Mouse (Mus musculus) midbrain, embryonic 16.5 days (tissue): ENCODE results near the gene Nxnl1. TPM values are rescaled to one million over a fixed set of nuclear protein-coding genes. Genes with fewer than 3 reads are reported as not detected.

ENCODE experiments used
- ATAC-seq: fragments of 200-750 bp; cut with Nextera tagmentation; 2 replicates; pipeline ENCODE4 v1.8.0; 2017; ENCODE audit warnings: moderate TSS enrichment
- H3K27ac ChIP-seq: fragments of 300-500 bp; sonication (generic); 2 replicates; pipeline ENCODE4 v1.5.1; 2014; ENCODE audit warnings: mild to moderate bottlenecking, low read length, mixed read lengths
- H3K27me3 ChIP-seq: fragments of 300-500 bp; sonication (generic); 2 replicates; pipeline ENCODE4 v1.6.1; 2014; ENCODE audit warnings: low read depth, low read length, mixed read lengths; ENCODE audit not compliant: control insufficient read depth, insufficient read depth
- H3K36me3 ChIP-seq: fragments of 300-500 bp; sonication (generic); 2 replicates; pipeline ENCODE4 v1.6.1; 2014; ENCODE audit warnings: mild to moderate bottlenecking, low read length, moderate library complexity, mixed read lengths; ENCODE audit not compliant: control insufficient read depth, insufficient read depth
- H3K4me1 ChIP-seq: fragments of 300-500 bp; sonication (generic); 2 replicates; pipeline ENCODE4 v1.6.1; 2014; ENCODE audit warnings: mild to moderate bottlenecking, low read length, mixed read lengths; ENCODE audit not compliant: control insufficient read depth, insufficient read depth
- H3K4me2 ChIP-seq: fragments of 300-500 bp; sonication (generic); 2 replicates; pipeline ENCODE4 v1.6.1; 2014; ENCODE audit warnings: mild to moderate bottlenecking, low read length, mixed read lengths
- H3K4me3 ChIP-seq: fragments of 300-500 bp; sonication (generic); 2 replicates; pipeline ENCODE4 v1.5.1; 2014; ENCODE audit warnings: low read depth, mild to moderate bottlenecking, low read length, moderate library complexity, mixed read lengths
- H3K9ac ChIP-seq: fragments of 300-500 bp; sonication (generic); 2 replicates; pipeline ENCODE4 v1.6.1; 2014; ENCODE audit warnings: low read depth, low read length, mixed read lengths
- H3K9me3 ChIP-seq: fragments of 300-500 bp; sonication (generic); replicated peaks from 2 replicates; pipeline ENCODE4 v1.6.1; 2014; ENCODE audit warnings: mild to moderate bottlenecking, low read length, mixed read lengths; ENCODE audit not compliant: control insufficient read depth, poor library complexity, severe bottlenecking
- WGBS: fragments of 180-500 bp; shearing (Covaris S2); extraction: QIAGEN DNeasy Blood & Tissue Kit; methylation state at CpG from one replicate; pipeline ENCODE4 v1.1.7; 2014; 5-methylcytosine and 5-hydroxymethylcytosine counted together
- polyA plus RNA-seq: library from polyadenylated mRNA; unstranded; fragments of >200 nt; fragmentation: Nextera tagmentation; extraction: Ambion mirVana; gene quantifications from 2 replicates; pipeline ENCODE4 v1.2.1, GENCODE M21; 2015

Nxnl1 gene
- not detected in 2 replicates for polyA plus RNA-seq

GRCm38 (mm10) chr8:71566501-71566900 lies at the start of gene Nxnl1:
Nxnl1 (minus strand) TSS chr8:71566601.
- no peak for ATAC-seq
- no peak within 1 kb of the TSS for H3K27ac ChIP-seq
- peaks cover 11% of the 10 kb centered on the region for H3K4me1 ChIP-seq
- H3K9ac ChIP-seq = no peak within 1 kb of the TSS
- H3K4me2 ChIP-seq = no peak within 1 kb of the TSS
- peaks cover 21% of the 10 kb centered on the region for H3K27me3 ChIP-seq
- H3K36me3 ChIP-seq = no peaks in the 10 kb centered on the region
- H3K4me3 ChIP-seq = no peak within 1 kb of the TSS
- H3K9me3 ChIP-seq = no peaks in the 10 kb centered on the region
- 54% methylated on average over 3 of the region's 3 CpGs for WGBS

GRCm38 (mm10) chr8:71613418-71613817 lies 47.0 kb upstream of the Nxnl1 start:
- no peaks in the 10 kb centered on the region for H3K27me3 ChIP-seq
- peaks cover 23% of the 10 kb centered on the region for H3K36me3 ChIP-seq
- H3K9me3 ChIP-seq = no peaks in the 10 kb centered on the region
- H3K4me3 ChIP-seq = no peak overlapping the region
- H3K4me1 ChIP-seq = peaks cover 9% of the 10 kb centered on the region
- 74% methylated on average over 4 of the region's 4 CpGs for WGBS
- no peak for ATAC-seq
- H3K4me2 ChIP-seq = no peak overlapping the region
- H3K27ac ChIP-seq = no peak overlapping the region
- no peak overlapping the region for H3K9ac ChIP-seq

- no peaks in the 10 kb centered on the region for H3K9me3 ChIP-seq
- H3K4me3 ChIP-seq = peak overlapping the region; percentile 83
- H3K4me2 ChIP-seq = peak overlapping the region; percentile 75
- 33% methylated on average over 5 of the region's 5 CpGs for WGBS
- no peak for ATAC-seq
- peaks cover 9% of the 10 kb centered on the region for H3K4me1 ChIP-seq
- H3K36me3 ChIP-seq = peaks cover 11% of the 10 kb centered on the region
- peak overlapping the region; percentile 89 for H3K9ac ChIP-seq
- no peaks in the 10 kb centered on the region for H3K27me3 ChIP-seq
- no peak overlapping the region for H3K27ac ChIP-seq
Observed at GRCm38 (mm10) chr8:71612141-71612540, 45.7 kb upstream of the Nxnl1 start.

GRCm38 (mm10) chr8:71610822-71611651 lies 44.6 kb upstream of the Nxnl1 start, which contains the start of gene Colgalt1:
Colgalt1 (plus strand) TSS chr8:71610998.
- peak within 1 kb of the TSS; percentile 89 for H3K9ac ChIP-seq
- peaks cover 9% of the 10 kb centered on the region; the same call in 1 of the 2 replicates for H3K36me3 ChIP-seq
- peak within 1 kb of the TSS; percentile 75 for H3K4me2 ChIP-seq
- peak; percentile 99 for ATAC-seq
- no peaks in the 10 kb centered on the region for H3K9me3 ChIP-seq
- H3K27me3 ChIP-seq = no peaks in the 10 kb centered on the region
- under 1% methylated on average over 68 of the region's 82 CpGs for WGBS
- peak within 1 kb of the TSS; percentile 89 for H3K27ac ChIP-seq
- H3K4me3 ChIP-seq = peak within 1 kb of the TSS; percentile 83
- peaks cover 9% of the 10 kb centered on the region for H3K4me1 ChIP-seq

- no peak overlapping the region for H3K4me2 ChIP-seq
- H3K9ac ChIP-seq = no peak overlapping the region
- no peaks in the 10 kb centered on the region for H3K36me3 ChIP-seq
- no peak overlapping the region for H3K4me3 ChIP-seq
- H3K27me3 ChIP-seq = peaks cover 38% of the 10 kb centered on the region
- H3K9me3 ChIP-seq = no peaks in the 10 kb centered on the region
- ATAC-seq = no peak
- peaks cover 9% of the 10 kb centered on the region; the same call in 1 of the 2 replicates for H3K4me1 ChIP-seq
- 53% methylated on average over 7 of the region's 7 CpGs for WGBS
- no peak overlapping the region for H3K27ac ChIP-seq
Observed at GRCm38 (mm10) chr8:71604021-71604420, 37.6 kb upstream of the Nxnl1 start.

GRCm38 (mm10) chr8:71602666-71603334 lies 36.4 kb upstream of the Nxnl1 start:
- ATAC-seq = peak; percentile 76
- Histone ChIP-seq H3K4me1 (peaks cover 9% of the 10 kb centered on the region; the same call in 1 of the 2 replicates), H3K27me3 (peaks cover 38% of the 10 kb centered on the region), H3K4me3 (peak overlapping the region; percentile 38), H3K27ac (peak overlapping the region; percentile 17; the same call in 1 of the 2 replicates), H3K36me3 (no peaks in the 10 kb centered on the region), H3K4me2 (peak overlapping the region; percentile 52), H3K9ac (peak overlapping the region; percentile 57), H3K9me3 (no peaks in the 10 kb centered on the region)
- WGBS = under 1% methylated on average over 32 of the region's 32 CpGs

- H3K27me3 ChIP-seq = peaks cover 38% of the 10 kb centered on the region
- peak; percentile 1; the same call in 1 of the 2 replicates for ATAC-seq
- H3K4me1 ChIP-seq = peaks cover 9% of the 10 kb centered on the region; the same call in 1 of the 2 replicates
- peak overlapping the region; percentile 57 for H3K9ac ChIP-seq
- 3% methylated on average over 65 of the region's 65 CpGs for WGBS
- H3K4me2 ChIP-seq = peak overlapping the region; percentile 52
- H3K9me3 ChIP-seq = no peaks in the 10 kb centered on the region
- peak overlapping the region; percentile 38 for H3K4me3 ChIP-seq
- peak overlapping the region; percentile 17; the same call in 1 of the 2 replicates for H3K27ac ChIP-seq
- no peaks in the 10 kb centered on the region for H3K36me3 ChIP-seq
Observed at GRCm38 (mm10) chr8:71601939-71602665, 35.7 kb upstream of the Nxnl1 start.

- no peaks in the 10 kb centered on the region for H3K36me3 ChIP-seq
- H3K9ac ChIP-seq = no peak overlapping the region
- H3K4me3 ChIP-seq = no peak overlapping the region
- no peak overlapping the region for H3K27ac ChIP-seq
- no peaks in the 10 kb centered on the region for H3K9me3 ChIP-seq
- H3K4me1 ChIP-seq = peaks cover 9% of the 10 kb centered on the region; the same call in 1 of the 2 replicates
- H3K4me2 ChIP-seq = no peak overlapping the region
- 91% methylated on average over 5 of the region's 5 CpGs for WGBS
- peaks cover 31% of the 10 kb centered on the region for H3K27me3 ChIP-seq
- no peak for ATAC-seq
Observed at GRCm38 (mm10) chr8:71598841-71599240, 32.4 kb upstream of the Nxnl1 start.
